Mouse (Mus musculus) midbrain, embryonic 11.5 days (tissue): ENCODE measurements at regions not wholly inside any gene's neighbourhood (a gene's known extent, or its start where the extent isn't known, plus 50 kb on each side); places are given as distances from the start of the nearest gene placed in this dataset.

Source experiments
- ATAC-seq: fragments of 200-750 bp; cut with Nextera tagmentation; 2 replicates; pipeline ENCODE4 v1.8.0; 2017; ENCODE audit warnings: moderate TSS enrichment, moderate library complexity; ENCODE audit not compliant: low FRiP score
- DNase-seq: peaks from one replicate; pipeline ENCODE4 v3.0.0; 2015; ENCODE audit warnings: low spot score; ENCODE audit errors: missing footprints
- H3K27ac ChIP-seq: fragments of 300-500 bp; sonication (generic); 2 replicates; pipeline ENCODE4 v1.5.1; 2014; ENCODE audit warnings: low read depth, low read length
- H3K27me3 ChIP-seq: fragments of 300-500 bp; sonication (generic); 2 replicates; pipeline ENCODE4 v1.6.1; 2014; ENCODE audit warnings: mild to moderate bottlenecking, low read length, moderate library complexity, mixed read lengths; ENCODE audit not compliant: control insufficient read depth, insufficient read depth
- H3K36me3 ChIP-seq: fragments of 300-500 bp; sonication (generic); 2 replicates; pipeline ENCODE4 v1.6.1; 2014; ENCODE audit warnings: mild to moderate bottlenecking, low read length, moderate library complexity, mixed read lengths; ENCODE audit not compliant: control insufficient read depth, insufficient read depth
- H3K4me1 ChIP-seq: fragments of 300-500 bp; sonication (generic); 2 replicates; pipeline ENCODE4 v1.6.1; 2014; ENCODE audit warnings: low read length; ENCODE audit not compliant: control insufficient read depth, insufficient read depth
- H3K4me2 ChIP-seq: fragments of 300-500 bp; sonication (generic); 2 replicates; pipeline ENCODE4 v1.6.1; 2014; ENCODE audit warnings: mild to moderate bottlenecking, moderate library complexity
- H3K4me3 ChIP-seq: fragments of 300-500 bp; sonication (generic); 2 replicates; pipeline ENCODE4 v1.5.1; 2014; ENCODE audit warnings: low read depth, low read length
- H3K9ac ChIP-seq: fragments of 300-500 bp; sonication (generic); 2 replicates; pipeline ENCODE4 v1.6.1; 2014; ENCODE audit warnings: low read length
- H3K9me3 ChIP-seq: fragments of 300-500 bp; sonication (generic); 2 replicates; pipeline ENCODE4 v1.6.1; 2016; ENCODE audit warnings: low read length; ENCODE audit not compliant: control insufficient read depth
- WGBS: fragments of 180-500 bp; shearing (Covaris S2); extraction: QIAGEN DNeasy Blood & Tissue Kit; methylation state at CpG from one replicate; pipeline ENCODE4 v1.1.7; 2014; 5-methylcytosine and 5-hydroxymethylcytosine counted together

GRCm38 (mm10) chr9:84408260-84409203 lies 483.6 kb downstream of the Bckdhb start:
- WGBS, result 69% methylated on average over 10 of the region's 10 CpGs
- no peaks in the 10 kb centered on the region for H3K4me1 ChIP-seq

More at GRCm38 (mm10) chr9:84408260-84409203, 483.6 kb downstream of the Bckdhb start:
- no peaks in the 10 kb centered on the region for H3K9me3 ChIP-seq
- DNase-seq (no peak), ATAC-seq (no peak)
- no peak overlapping the region for H3K27ac ChIP-seq
- no peak overlapping the region for H3K4me3 ChIP-seq
- no peak overlapping the region for H3K9ac ChIP-seq
- H3K36me3 ChIP-seq, result no peaks in the 10 kb centered on the region
- H3K4me2 ChIP-seq, result no peak overlapping the region
- no peaks in the 10 kb centered on the region for H3K27me3 ChIP-seq
